Comparison of ENCODE assay signal across 8 mouse cellular contexts in the genomic region with DNA sequence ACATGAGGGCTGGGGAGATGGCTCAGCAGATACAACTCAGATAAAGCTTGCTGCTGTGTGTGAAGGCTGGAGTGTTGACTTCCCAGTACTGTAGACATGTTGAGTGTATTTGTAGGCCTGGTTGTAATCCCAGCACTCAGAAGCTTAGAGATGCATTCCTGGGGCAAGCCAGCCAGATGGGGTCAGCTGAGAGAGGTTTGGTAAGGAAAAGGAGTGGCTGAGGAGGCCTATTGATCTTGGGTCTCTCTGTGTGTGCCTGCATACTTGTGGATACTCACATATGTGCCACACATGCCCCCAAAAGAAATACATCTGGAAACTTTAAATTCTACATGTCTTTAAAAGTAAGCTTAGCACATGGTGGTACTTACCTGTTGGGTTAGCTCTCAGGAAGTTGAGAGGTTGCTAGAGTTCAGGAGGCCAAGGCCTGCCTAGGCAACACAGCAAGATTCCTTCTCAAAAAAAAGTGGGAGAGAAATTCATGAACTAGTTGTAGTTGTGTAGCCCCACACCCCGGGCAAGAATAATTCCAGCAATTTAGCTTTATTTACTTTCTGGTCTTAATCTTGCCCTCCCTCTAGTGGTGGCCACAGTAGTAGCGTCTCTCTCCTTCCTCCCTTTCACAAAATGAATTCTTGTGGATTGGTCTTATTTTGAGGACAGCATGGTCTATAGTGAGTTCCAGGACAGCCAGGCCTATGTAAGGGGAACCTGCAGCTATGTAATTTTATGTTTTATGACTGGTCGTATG. TPM values are rescaled to one million over a fixed set of nuclear protein-coding genes. Genes with fewer than 3 reads are reported as not detected.
DNase-seq lines count a peak whose midpoint lies in the region; ATAC-seq lines count a peak whose summit lies in the region.
"Had no signal": no experiment of that assay in that cellular context is flagged by ENCODE, and none has a peak within 500 bp of the region (broad histone marks: within the 10 kb centered on the region; RNA-seq: fewer than 3 reads in every experiment).

No protein-coding gene starts in this region.

- H3K4me1 ChIP-seq in embryonic facial prominence, embryonic 14.5 days (ENCODE audit: control insufficient read depth, insufficient read depth, low read length) = peaks cover 9% of the 10 kb centered on the region
- H3K4me1 ChIP-seq in kidney, embryonic 15.5 days = peaks cover 23% of the 10 kb centered on the region
- peaks cover 5% of the 10 kb centered on the region; the same call in 1 of the 2 replicates for H3K4me1 ChIP-seq in lung, embryonic 15.5 days

- ATAC-seq in embryonic facial prominence, embryonic 14.5 days (ENCODE audit: low read depth) = peak; percentile 34
- no peak for ATAC-seq in kidney, embryonic 15.5 days (replicated peaks; ENCODE audit: low FRiP score)
- ATAC-seq in lung, embryonic 15.5 days (ENCODE audit: borderline replicate concordance, extremely low read depth, low FRiP score, low TSS enrichment) = 0 out of 2 replicates have a peak, but pooled peaks have one; percentile 15

- 26% methylated on average over 3 of the region's 3 CpGs for WGBS in embryonic facial prominence, embryonic 14.5 days
- 29% methylated on average over 3 of the region's 3 CpGs for whole genome bisulfite sequencing in kidney, embryonic 15.5 days
- WGBS in lung, embryonic 15.5 days = 31% methylated on average over 3 of the region's 3 CpGs

- no peak overlapping the region for H3K9ac ChIP-seq in embryonic facial prominence, embryonic 14.5 days (ENCODE audit: low read depth, low read length)
- no peak overlapping the region for H3K9ac ChIP-seq in kidney, embryonic 15.5 days
- H3K9ac ChIP-seq in lung, embryonic 15.5 days = no peak overlapping the region
- H3K9ac ChIP-seq: heart, embryonic 13.5 days had no signal

- no peaks in the 10 kb centered on the region for H3K9me3 ChIP-seq in embryonic facial prominence, embryonic 14.5 days (ENCODE audit: control insufficient read depth, low read length)
- no peaks in the 10 kb centered on the region for H3K9me3 ChIP-seq in kidney, embryonic 15.5 days (replicated peaks)
- H3K9me3 ChIP-seq in lung, embryonic 15.5 days = no peaks in the 10 kb centered on the region
- H3K9me3 ChIP-seq: heart, embryonic 13.5 days had no signal

- no peak overlapping the region for H3K4me3 ChIP-seq in embryonic facial prominence, embryonic 14.5 days (ENCODE audit: low read depth, low read length)
- H3K4me3 ChIP-seq in kidney, embryonic 15.5 days (replicated peaks) = no peak overlapping the region
- no peak overlapping the region for H3K4me3 ChIP-seq in lung, embryonic 15.5 days
- H3K4me3 ChIP-seq: heart, embryonic 13.5 days had no signal

- DNase-seq in ovary, postnatal 14 days (ENCODE audit: low spot score) = peak; percentile 34
- no peak for DNase-seq in ovary, postnatal 10 days (ENCODE audit: low spot score)
- peak; percentile 83 for DNase-seq in adipocyte (ENCODE audit: low spot score)
- peak; percentile 79 for DNase-seq in embryonic facial prominence, embryonic 14.5 days (ENCODE audit: low spot score)
- peak; percentile 30 for DNase-seq in right cerebral cortex, postnatal 4 days

- H3K36me3 ChIP-seq in embryonic facial prominence, embryonic 14.5 days (ENCODE audit: control insufficient read depth, insufficient read depth, low read length) = 0 out of 2 replicates have a peak, but pooled peaks cover 15% of the 10 kb centered on the region
- peaks cover 44% of the 10 kb centered on the region for H3K36me3 ChIP-seq in kidney, embryonic 15.5 days
- H3K36me3 ChIP-seq in lung, embryonic 15.5 days = 0 out of 2 replicates have a peak, but pooled peaks cover 5% of the 10 kb centered on the region

- no peaks in the 10 kb centered on the region for H3K27me3 ChIP-seq in embryonic facial prominence, embryonic 14.5 days (replicated peaks; ENCODE audit: control insufficient read depth, insufficient read depth, low read length)
- no peaks in the 10 kb centered on the region for H3K27me3 ChIP-seq in kidney, embryonic 15.5 days
- no peaks in the 10 kb centered on the region for H3K27me3 ChIP-seq in lung, embryonic 15.5 days
- H3K27me3 ChIP-seq: heart, embryonic 13.5 days had no signal

- no peak overlapping the region for H3K4me2 ChIP-seq in embryonic facial prominence, embryonic 14.5 days (ENCODE audit: low read depth, low read length)
- H3K4me2 ChIP-seq in kidney, embryonic 15.5 days = no peak overlapping the region
- H3K4me2 ChIP-seq in lung, embryonic 15.5 days = no peak overlapping the region
- H3K4me2 ChIP-seq: heart, embryonic 13.5 days had no signal

- H3K27ac ChIP-seq in embryonic facial prominence, embryonic 14.5 days (replicated peaks; ENCODE audit: low read depth, low read length) = peak overlapping the region; percentile 19; the same call in 1 of the 2 replicates
- H3K27ac ChIP-seq in kidney, embryonic 15.5 days = peak overlapping the region; percentile 7; the same call in 1 of the 2 replicates
- peak overlapping the region; percentile 45; the same call in 1 of the 2 replicates for H3K27ac ChIP-seq in lung, embryonic 15.5 days
- H3K27ac ChIP-seq: heart, embryonic 13.5 days had no signal

RNA-seq across cellular contexts. Expression of a gene that starts 8.1 kb away (rescaled TPM):
- 24.6 and 25.0 TPM in 2 replicates for polyA plus RNA-seq in embryonic facial prominence, embryonic 14.5 days (2014; fragmentation: Nextera tagmentation; extraction: Ambion mirVana)
- 26.4 and 28.2 TPM in 2 replicates for polyA plus RNA-seq in kidney, embryonic 15.5 days (2015; fragmentation: Nextera tagmentation; extraction: Ambion mirVana)
- 15.8 and 16.1 TPM in 2 replicates for polyA plus RNA-seq in lung, embryonic 15.5 days (2015; fragmentation: Nextera tagmentation; extraction: Ambion mirVana)
